Mouse (Mus musculus): ENCODE data around the gene Nutf2-ps1.

- TF ChIP-seq CTCF (IDR thresholded peaks at IDR 0.05; ENCODE audit: low read depth) (no peak), EP300 (optimal IDR thresholded peaks at IDR 0.05) (no peak)
These were observed 24.7 kb downstream of the Nutf2-ps1 start for GRCm38 (mm10) chr19:53564174-53564573.
